Mouse (Mus musculus): ENCODE results near the gene Gm10718. TPM values are rescaled to one million over a fixed set of nuclear protein-coding genes. Genes with fewer than 3 reads are reported as not detected.

The Gm10718 gene
- not detected in 2 replicates for polyA plus RNA-seq (2012; rRNA removed)

GRCm38 (mm10) chr9:3023312-3023984 lies at the start of gene Gm10718:
Gene Gm10718, plus strand, starts transcription at chr9:3023547.

GRCm38 (mm10) chr9:3000445-3000972 lies 22.8 kb upstream of the Gm10718 start, which contains the start of gene Gm10722:
Gene Gm10722, plus strand, starts transcription at chr9:3000922.

GRCm38 (mm10) chr9:3002794-3003396 lies 20.5 kb upstream of the Gm10718 start, which contains the start of gene Gm11168:
Gene Gm11168, plus strand, starts transcription at chr9:3003346.

GRCm38 (mm10) chr9:3012733-3013279 lies 10.5 kb upstream of the Gm10718 start, which contains the start of gene Gm10721:
Gene Gm10721, plus strand, starts transcription at chr9:3013140.

GRCm38 (mm10) chr9:3015354-3015753 lies 8.0 kb upstream of the Gm10718 start, which contains the start of gene Gm10720:
Gene Gm10720, plus strand, starts transcription at chr9:3015654.

GRCm38 (mm10) chr9:3017108-3017507 lies 6.2 kb upstream of the Gm10718 start, which contains the start of gene Gm10719:
Gene Gm10719, plus strand, starts transcription at chr9:3017408.

GRCm38 (mm10) chr9:3024912-3025467 lies 1.6 kb downstream of the Gm10718 start, which contains the start of gene Gm10717:
Gene Gm10717, plus strand, starts transcription at chr9:3025417.

GRCm38 (mm10) chr9:3034299-3034698 lies 11.0 kb downstream of the Gm10718 start, which contains the start of gene Gm17535:
Gene Gm17535, plus strand, starts transcription at chr9:3034599.

GRCm38 (mm10) chr9:3036577-3036976 lies 13.2 kb downstream of the Gm10718 start, which contains the start of gene Gm10715:
Gene Gm10715, plus strand, starts transcription at chr9:3036877.

Other genes with a start within 250 kb of the Gm10718 start
- gene Gm10722, start 22.6 kb upstream of the Gm10718 start, polyA plus RNA-seq (2012; rRNA removed): not detected in 2 replicates
- not detected in 2 replicates for gene Gm11168, start 20.2 kb upstream of the Gm10718 start, polyA plus RNA-seq (2012; rRNA removed)
- not detected in 2 replicates for gene Gm10721, start 10.4 kb upstream of the Gm10718 start, polyA plus RNA-seq (2012; rRNA removed)
- not detected in 2 replicates for gene Gm10720, start 7.9 kb upstream of the Gm10718 start, polyA plus RNA-seq (2012; rRNA removed)
- not detected in 2 replicates for gene Gm10719, start 6.1 kb upstream of the Gm10718 start, polyA plus RNA-seq (2012; rRNA removed)
- gene Gm10717, start 1.9 kb downstream of the Gm10718 start, polyA plus RNA-seq (2012; rRNA removed): not detected in 2 replicates
- not detected in 2 replicates for gene Gm17535, start 11.1 kb downstream of the Gm10718 start, polyA plus RNA-seq (2012; rRNA removed)
- not detected in 2 replicates for gene Gm10715, start 13.3 kb downstream of the Gm10718 start, polyA plus RNA-seq (2012; rRNA removed)

Measured in liver, embryonic 18 days (tissue).